Mouse (Mus musculus) cerebellum, postnatal 4 days (tissue): ENCODE results near the gene Cuedc2.

Experiments used
- DNase-seq, 2 experiments: peaks; one replicate each; pipeline ENCODE4 v3.0.0; 2022; ENCODE audit warnings: low spot score in 2 of 2, mixed read lengths in 1 of 2

The Cuedc2 gene

DNA sequence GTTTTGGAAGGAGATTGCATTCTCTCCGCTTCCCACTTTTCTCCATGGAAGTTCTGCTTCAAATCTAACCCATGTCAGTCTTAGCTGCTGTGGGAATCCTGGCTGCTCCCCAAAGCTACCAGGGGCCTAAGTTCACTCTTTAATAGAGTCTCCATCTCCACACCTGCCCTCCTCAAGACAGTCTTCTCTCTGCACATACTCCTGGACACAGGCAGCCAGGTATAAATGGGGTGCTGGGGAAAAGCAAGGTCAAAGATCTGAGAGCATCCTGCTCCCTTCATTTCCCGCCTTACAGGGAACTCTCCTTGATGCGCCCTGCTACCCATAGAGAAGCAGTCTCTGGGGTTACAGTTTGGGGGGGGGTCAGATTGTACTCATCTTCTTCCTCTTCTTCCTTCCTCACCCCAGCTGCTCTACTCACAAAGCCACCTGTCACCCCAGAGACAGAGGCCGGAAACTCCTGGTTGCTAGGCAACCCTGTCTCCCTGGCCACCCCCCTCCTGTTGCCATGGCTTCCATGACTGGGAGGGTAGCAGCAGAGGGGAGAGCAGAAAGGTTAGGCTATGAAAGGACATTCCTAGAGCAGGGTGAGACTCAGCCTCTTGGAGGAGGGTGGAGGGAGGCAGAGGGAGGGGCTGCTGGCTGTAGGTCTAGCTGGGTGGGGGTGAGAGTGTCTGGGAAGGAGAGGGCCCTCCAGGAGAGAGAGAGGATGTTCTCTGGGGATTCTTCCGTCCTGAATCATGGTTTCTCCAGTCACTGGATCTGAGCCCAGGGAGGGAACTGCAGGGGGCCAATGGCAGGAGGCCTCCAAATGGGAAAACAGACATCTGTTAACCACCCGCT is 17.2 kb downstream of the Cuedc2 start:
- no peak for DNase-seq

DNA sequence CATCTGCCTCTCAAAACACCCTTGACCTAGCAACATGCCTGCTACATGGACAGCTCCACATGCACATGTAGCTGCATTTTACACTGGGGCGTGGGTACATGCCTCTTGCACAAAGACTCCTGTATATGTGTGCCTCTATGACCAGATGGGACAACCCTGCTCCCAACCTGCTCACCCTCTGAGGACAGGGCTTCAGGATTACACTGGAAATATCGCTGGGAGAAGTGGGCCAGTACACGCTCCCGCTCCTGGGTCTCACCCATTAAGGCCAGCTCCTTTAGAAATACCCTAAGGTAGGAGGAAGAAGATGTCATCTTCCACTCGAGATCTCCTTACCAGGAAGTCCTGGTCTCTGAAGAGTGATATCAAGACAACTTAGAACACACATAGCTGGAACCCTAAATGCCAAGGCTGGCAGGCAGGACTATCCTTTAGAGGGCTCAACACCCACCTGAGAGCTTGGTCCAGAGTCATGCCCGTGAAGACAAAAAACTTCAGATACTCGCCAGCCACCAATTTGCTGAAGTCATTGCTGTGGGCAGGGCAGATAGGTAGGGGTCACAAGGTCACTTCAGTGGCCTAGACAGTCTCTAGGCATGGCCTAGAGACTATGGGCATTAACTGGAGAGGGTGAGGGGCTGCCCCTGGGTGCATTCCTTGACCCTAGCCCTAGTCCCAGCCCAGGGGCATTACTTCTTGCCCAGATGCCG is 18.3 kb downstream of the Cuedc2 start:
- DNase-seq: no peak

DNA sequence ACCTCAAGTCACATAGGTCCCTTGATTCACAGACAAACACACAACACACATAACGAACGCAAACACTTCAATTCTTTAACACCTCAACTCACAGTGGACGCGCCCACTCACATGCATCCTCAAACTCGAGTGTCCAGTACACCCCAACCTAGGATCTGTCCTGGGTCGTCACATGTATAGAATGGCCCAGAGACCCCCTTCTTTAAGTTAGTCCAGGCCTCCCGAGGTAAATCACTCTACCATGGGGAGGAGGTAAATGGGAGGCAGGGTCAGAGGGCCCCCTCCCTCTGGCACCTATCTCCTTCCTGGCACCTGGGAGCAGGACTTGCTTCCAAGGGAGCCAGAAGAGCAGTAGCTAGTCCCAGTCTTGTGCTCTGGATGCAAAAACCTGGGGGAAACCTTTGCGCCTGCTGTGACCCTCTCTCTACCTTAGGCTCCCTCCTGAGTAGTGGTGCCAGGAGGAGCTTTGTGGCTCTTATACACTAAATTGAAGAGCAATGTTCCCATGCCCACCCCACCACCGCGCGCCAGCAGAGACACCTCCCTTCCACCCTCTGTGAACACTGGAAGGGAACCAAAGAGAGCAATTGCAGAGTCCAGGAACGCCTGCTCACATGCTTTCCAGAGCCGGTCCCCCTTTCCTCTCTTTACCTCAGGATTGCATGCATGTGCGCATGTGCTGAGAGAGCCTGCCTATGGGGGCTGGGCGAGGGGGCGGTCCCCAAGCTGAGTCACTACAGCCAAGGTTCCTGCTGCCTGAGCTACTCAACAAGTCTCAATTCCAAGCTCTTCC is 19.7 kb downstream of the Cuedc2 start:
- DNase-seq: peak; percentile 35 to 63

DNA sequence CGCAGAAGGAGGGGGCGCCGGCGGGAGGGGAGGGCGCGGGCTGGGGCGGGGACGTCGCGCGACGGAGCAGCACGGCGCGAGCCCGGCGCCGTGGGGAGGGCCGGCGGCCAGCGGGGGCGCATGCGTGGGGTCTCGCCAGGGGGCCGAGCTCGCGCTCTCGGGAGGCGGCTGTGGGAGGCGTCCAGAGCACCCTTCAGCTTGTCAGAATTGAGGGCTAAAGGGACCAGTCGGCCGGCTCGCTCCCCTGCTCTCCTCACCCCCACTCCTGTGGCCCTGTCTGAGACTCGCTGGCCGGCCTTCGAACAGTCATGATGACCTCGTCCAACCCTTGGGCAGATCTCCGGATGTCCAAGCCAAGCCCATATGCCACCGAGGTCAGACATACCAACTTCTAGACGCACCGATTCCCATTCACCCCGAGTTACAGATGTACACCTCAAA is 20.5 kb downstream of the Cuedc2 start:
- DNase-seq: peak; percentile 28 to 31

DNA sequence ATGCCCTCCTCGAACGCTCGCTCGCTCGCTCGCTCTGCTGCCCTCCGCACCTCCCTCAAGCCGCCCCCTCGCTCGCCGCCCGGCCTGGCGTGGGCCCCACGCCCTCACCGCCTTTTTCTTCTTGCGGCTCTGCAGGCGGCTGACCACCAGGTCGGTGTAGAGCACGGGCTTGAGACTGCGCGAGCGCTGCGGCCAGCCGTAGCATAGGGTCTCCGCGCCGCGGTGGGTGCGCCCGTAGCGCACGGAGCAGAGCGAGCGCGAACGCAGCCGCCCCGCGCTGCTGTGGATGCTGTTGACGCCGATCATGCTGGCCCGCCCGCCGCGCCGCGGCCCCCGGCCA is 21.0 kb downstream of the Cuedc2 start:
- peak; percentile 16 to 18 for DNase-seq

DNA sequence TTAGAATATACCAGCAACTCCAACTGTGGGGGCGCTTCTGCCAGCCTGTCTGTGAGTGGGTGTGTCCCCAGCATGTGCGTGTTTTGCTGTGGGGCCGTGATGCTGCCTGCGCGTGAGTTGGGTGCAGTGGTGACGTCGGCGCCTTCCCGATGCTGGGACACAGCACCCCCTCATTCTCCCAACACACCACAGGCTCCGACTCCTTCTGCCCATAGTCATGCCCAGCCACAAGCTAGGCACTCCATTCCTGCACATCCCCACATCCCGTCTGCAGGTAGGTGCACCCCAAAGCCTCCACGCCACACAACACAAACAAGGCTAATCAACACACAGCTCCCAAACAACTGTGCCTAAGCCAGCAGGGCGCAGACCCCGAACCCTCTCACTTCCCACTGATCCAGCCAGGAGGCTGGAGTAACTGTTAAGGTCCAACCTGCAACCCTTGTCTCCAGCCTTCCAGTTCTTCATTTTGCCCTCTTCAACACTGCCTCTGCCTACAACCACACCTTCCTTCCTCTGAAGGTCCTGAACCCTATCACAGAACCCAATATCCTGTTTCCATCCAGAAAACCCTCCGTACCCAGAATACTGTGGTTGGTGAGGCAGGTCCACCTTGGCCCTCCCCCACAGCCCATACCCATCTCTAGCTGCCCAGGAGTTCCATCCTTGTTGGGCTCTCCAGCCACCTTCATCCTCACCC is 21.5 kb downstream of the Cuedc2 start:
- peak; percentile 3 to 25 for DNase-seq

DNA sequence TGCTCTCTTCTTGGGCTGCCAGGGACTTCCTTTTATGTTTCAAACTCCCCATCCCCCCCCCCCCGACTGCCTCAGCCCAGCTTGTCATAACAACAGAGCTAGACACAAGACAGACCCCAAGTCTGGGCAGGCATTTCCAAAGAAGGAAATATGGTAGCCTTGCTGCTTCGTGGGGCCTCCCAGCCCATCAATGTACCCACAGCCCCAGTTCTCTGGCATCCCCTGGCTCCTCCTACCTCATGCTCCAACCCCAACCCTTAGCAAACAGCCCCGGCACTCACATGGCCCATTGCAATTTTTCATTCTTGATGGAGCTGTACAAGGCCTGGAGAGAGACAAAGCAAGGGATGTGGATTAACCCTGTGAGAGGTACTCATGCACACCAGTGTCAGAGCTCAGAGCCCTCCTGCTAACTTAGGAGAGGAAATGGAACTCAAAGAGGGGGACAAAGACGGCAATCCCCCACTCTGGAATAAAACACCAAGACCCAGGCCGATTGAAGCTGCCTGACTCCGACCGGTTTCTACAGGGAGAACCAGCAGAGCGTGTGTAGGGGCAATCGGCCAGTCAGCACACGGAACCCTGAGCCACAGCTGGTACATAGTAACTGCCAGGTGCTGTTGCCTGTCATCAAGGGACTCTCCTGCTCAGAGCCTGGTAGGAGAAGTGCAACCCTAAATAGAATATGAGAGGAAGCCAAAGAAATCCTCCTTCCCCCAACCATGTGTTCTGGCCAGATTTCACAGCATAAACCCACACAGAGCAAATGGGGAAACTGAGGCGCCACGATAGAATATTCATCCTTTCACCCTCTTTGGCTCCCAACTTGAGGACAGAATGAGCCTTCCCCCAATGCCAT is 22.5 kb downstream of the Cuedc2 start:
- peak in 1 of 2 experiments; percentile 1 for DNase-seq

DNA sequence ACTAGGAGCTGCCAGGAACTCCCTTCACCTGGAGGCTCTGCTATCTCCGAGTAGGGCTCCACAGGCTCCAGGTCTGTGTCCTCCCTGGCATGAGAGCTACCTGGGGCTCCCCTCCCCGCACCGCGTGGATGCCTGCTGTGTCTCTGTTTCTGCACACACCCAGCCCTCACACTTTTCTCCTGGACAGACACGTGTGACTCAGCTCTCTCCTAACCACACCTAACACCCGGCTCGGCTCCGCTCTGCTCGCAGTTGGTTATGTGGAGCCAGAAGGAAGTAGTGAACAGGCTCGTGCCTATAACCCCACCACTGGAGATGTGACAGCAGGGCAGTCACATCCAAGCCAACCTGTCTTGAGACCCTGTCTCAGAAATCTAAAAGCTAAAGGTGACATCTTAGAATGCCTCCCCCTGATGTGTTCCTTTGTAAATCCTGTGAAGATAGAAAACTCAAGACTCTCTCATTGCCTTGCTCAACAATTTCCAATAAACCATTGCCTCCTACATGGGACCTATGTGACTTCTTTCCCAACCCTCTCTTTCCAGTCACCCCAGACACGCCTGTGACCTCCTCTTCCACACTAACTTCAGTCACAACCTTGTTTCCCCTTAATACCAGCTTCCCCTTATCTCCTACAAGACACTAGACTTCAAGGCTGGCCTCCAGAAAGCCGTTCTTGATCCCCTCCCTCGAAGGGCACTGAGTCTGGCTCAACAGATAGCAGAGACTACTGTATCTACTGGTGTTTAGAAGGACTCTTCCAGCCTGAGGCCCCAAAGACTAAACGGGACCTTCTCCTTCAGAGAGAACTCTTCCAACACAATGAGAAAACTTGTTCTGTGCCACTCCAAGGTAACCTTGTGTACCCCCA is 23.4 kb downstream of the Cuedc2 start:
- peak; percentile 0 to 18 for DNase-seq

DNA sequence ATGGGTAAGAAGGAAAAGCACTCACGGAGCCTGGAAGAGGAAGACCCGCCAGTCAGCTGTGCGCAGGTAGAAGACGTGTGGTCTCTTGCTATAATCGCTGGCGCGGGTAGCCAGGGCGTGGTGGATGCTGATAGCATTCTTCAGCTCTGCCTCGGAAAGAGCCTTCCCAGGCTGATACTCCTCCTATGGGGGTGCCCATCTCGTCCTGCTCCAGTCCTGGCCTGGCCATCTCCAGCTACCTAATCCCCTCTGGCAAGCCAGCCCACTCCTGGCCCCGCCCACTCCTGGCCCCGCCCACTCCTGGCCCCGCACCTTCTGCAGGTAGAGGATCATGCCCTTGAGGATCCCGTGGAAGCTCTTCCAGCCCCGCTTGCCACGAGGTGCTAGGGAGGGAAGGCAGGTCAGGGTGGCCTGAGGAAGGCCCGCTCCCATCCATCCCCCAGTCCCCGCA is 24.3 kb downstream of the Cuedc2 start:
- DNase-seq: peak in 1 of 2 experiments; percentile 19

DNA sequence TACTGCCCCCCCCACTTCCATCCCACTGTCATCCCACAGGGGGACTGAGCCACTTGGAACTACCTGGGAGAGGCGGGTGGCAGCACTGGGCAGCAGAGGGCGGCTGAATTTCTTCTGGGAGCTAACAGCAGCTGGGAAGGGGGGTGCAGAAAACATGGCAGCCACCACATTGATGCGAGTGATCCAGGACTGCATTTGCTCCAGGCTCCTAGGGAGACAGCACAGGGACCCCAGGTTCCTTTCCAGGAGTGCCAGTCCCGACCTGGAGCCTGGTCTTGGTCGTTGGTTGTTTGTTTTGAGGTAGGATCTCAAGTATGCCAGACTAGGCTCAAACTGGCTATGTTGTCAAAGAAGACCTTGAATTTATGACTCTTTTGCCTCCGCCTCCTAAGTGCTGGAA is 24.9 kb downstream of the Cuedc2 start:
- DNase-seq: peak in 1 of 2 experiments; percentile 19

DNA sequence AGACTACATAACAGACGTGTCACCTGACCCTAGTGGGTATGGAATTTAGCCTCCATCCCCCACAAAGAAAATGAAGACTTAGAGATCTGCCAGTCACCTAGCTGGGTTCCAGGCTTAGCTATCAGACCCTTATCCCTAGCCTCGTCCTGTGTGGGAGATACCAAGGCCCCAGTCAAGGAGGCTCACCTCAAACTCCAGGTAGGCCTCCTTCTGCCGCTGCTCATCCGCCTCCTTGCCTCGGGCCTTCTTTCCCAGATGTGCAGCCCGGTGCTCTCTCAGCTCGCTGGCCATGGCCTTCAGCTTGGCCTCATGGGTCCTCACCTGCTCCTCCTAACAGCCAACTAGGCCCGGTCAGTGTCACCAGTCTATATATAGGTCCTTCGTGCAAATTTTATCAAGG is 25.4 kb downstream of the Cuedc2 start:
- no peak for DNase-seq

DNA sequence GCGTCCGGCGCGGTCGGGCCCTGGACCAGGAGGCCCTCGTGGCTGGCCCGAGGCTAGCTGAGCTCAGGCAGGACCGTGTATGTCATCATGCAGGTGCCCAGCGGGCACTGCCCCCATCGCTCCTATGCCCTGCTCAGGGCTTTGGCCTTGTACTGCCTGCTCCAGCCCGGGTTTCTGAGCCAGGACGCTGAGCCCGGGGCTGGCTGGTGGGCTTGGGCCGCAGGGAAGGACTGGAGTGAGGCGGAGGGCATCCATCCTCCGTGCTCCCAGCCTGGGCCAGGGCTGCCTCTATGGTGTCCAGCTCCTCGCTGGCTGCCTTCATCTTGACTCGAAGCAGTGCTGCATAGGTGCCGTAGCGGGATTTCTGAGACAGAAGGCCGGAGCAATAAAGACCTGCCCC is 25.9 kb downstream of the Cuedc2 start:
- peak in 1 of 2 experiments; percentile 22 for DNase-seq

DNA sequence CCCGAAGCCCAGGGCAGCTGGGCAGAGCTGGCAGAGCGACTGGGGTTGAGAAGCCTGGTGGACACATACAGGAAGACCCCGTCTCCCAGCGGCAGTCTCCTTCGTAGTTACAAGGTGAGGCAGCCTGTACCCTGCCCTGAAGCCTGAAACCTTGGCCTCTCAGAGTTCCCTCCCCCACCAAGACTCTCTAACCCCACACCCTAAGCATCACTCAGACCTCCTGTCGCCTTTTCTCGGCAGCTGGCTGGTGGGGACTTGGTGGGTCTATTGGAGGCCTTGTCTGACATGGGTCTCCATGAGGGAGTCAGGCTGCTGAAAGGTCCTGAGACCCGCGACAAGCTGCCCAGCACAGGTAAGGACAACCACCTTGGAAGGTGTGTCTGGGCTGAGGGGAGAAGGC is 27.2 kb downstream of the Cuedc2 start:
- peak in 1 of 2 experiments; percentile 18 for DNase-seq

DNA sequence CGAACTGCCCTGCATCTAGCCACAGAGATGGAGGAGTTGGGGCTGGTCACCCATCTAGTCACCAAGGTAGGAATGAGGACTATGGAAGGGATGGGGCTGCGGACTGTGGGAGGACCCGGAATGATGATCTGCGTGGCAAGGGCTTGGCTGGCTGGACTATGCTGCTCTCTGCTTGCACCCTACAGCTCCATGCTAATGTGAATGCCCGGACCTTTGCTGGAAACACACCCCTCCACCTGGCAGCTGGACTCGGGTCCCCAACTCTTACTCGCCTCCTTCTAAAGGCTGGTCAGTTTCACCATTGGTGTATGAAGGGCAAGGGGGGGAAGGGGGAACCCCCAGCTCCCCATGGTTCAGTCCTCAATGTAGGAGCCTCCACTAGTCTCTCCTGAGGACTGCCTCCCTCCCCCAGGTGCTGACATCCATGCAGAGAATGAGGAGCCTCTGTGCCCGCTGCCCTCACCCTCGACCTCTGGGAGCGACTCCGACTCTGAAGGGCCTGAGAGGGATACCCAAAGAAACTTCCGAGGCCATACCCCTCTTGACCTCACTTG is 28.1 kb downstream of the Cuedc2 start:
- no peak for DNase-seq

DNA sequence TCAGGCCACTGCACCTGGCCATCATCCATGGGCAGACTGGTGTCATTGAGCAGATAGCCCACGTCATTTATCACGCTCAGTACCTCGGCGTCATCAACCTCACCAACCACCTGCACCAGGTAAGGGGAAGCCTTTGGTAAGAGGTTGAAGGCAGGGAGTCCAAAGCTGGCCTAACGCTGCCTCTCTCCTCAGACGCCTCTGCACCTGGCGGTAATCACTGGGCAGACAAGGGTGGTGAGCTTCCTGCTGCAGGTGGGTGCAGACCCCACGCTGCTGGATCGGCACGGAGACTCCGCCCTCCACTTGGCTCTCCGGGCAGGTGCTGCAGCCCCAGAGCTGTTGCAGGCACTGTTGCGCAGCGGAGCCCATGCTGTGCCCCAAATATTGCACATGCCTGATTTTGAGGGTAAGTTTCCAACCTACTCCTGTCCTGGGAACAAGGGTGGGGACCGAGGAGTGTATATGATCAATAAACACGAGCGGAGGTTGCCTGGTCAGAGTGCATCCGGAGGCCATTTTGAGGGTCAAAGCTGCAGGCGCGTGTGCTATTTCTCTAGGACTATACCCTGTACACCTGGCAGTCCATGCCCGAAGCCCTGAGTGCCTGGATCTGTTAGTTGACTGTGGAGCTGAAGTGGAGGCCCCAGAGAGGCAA is 28.7 kb downstream of the Cuedc2 start:
- peak in 1 of 2 experiments; percentile 7 for DNase-seq

DNA sequence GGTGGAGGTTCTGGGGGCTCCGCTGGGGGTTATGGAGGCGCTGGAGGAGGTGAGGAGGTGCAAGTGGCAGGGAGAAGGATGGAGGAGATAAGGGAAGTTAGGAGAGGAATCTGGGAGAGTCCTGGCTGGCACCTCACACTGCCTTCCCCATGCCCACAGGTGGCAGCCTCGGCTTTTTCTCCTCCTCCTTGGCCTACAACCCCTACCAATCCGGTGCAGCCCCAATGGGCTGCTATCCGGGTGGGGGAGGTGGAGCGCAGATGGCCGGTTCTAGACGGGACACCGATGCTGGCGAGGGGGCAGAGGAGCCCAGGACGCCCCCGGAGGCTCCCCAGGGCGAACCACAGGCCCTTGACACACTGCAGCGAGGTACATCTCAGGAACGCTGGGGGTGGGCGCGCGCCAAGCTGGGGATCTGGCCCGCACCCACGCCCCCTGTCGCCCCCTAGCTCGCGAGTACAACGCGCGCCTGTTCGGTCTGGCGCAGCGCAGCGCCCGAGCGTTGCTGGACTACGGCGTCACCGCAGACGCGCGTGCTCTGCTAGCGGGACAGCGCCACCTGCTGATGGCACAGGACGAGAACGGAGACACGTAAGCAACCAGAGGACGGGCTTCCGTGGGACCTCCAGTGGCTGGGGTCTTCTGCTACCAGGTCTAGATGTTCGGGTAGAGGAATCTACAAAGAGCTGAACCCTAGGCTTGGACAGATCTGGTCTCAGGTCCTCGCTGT is 29.6 kb downstream of the Cuedc2 start:
- DNase-seq: peak; percentile 91 to 92

DNA sequence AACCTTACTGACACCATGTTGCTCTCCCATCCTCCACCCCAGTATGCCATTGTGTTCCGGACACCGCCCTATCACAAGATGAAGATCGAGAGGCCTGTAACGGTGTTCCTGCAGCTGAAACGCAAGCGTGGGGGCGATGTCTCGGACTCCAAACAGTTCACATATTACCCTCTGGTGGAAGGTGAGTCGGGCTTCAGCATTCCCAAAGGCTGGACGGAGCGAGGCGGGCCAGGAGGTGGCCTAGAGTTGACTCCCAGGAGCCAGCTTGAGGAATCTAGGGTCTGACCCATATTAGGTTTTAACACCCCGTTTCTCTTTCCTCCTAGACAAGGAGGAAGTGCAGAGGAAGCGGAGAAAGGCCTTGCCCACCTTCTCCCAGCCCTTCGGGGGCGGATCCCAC is 30.2 kb downstream of the Cuedc2 start:
- peak in 1 of 2 experiments; percentile 1 for DNase-seq

DNA sequence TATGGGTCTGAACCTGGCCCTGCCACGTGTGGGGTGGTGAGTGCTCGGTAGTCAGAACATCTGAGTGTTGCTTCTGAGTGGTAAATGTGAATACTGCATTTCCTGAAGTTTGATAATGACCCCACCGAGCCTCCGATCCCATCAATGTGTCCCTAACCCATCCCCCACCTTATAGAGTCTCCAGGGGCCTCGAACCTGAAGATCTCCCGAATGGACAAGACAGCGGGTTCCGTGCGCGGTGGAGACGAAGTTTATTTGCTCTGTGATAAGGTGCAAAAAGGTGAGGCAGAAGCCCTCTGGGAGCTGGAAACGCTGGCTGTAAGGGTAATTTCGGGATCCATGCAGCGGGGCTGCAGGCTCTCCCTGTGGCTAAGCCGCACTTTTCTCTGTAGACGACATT is 30.7 kb downstream of the Cuedc2 start:
- peak in 1 of 2 experiments; percentile 17 for DNase-seq
